Mouse (Mus musculus): Measurements from ENCODE around the gene Lad1. TPM values are rescaled to one million over a fixed set of nuclear protein-coding genes. Genes with fewer than 3 reads are reported as not detected.

The Lad1 gene
- polyA plus RNA-seq (2015; fragmentation: Nextera tagmentation; extraction: Ambion mirVana): 128 and 140 TPM in 2 replicates

DNA sequence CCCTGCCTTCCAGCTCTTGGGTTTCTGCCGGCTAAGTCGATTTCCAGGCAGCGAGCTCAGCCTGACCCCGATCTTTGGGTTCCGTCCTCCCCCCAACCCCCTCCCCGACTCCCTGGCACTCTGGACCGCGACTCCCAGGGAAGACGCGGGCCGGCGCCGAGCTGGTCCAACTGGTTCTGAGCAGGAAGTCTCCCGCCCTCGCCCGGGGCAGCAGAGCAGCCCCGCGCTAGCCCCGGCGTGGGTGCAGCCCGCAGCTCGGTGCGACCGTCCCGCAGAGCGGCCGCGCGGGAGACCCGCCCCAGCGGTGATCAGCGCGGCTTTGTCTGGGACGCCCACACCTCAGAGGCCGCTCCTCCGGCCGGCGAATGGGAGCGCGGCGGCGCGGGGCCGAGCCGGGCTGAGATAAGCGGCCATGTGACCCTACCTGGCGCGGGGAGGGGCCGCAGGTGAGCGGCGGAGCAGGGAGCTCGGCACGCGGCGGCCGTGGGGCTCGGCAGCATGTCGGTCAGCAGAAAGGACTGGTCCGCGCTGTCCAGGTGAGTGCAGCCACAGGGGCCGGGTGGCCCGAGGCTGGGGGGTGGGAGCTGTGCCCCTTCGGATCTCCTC, at the start of gene Lad1:
Gene Lad1, plus strand, starts transcription at position 118 of the 606 bp plus-strand sequence.
- Histone ChIP-seq H3K4me2 (replicated peaks; ENCODE audit: low read depth) (peak within 1 kb of the TSS; percentile 87), H3K27me3 (ENCODE audit: control insufficient read depth, insufficient read depth, low read length) (peaks cover 5% of the 10 kb centered on the region; the same call in 1 of the 2 replicates), H3K4me3 (ENCODE audit: low read depth, low read length) (peak within 1 kb of the TSS; percentile 53), H3K9ac (ENCODE audit: low read length) (peak within 1 kb of the TSS; percentile 69), H3K36me3 (ENCODE audit: control insufficient read depth, insufficient read depth, low read length) (no peaks in the 10 kb centered on the region), H3K27ac (replicated peaks) (peak within 1 kb of the TSS; percentile 90), H3K4me1 (replicated peaks; ENCODE audit: control insufficient read depth, insufficient read depth) (peaks cover 6% of the 10 kb centered on the region), H3K9me3 (ENCODE audit: control insufficient read depth, low read length) (no peaks in the 10 kb centered on the region)
- TF ChIP-seq EP300 (optimal IDR thresholded peaks at IDR 0.05): no peak
- TF ChIP-seq CTCF (IDR thresholded peaks at IDR 0.05; ENCODE audit: low read depth): no peak
- ATAC-seq (ENCODE audit: low FRiP score, low TSS enrichment): peak; percentile 77
- DNase-seq (ENCODE audit: low spot score): peak; percentile 91
- 3% methylated on average over 45 of the region's 63 CpGs for WGBS

DNA sequence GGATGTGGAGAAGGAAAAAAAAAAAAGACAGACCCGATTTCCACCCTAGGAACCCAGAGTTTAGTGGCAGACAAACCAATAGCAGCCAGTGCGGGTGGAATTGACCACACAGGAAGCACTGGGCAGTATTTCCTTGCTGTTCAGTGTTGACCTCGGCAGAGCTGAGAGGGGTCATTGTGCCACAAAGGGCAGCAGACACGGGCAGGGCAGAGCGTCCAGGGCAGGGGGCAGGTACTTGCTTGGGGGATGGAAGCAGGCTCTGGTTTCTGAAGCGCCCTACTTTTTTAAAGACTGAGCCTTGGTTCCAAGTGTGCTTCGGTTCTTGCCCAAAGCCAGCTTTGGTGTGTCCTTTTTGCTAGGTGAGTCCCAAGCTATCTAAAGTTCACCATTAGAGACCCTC, 48.2 kb upstream of the Lad1 start:
- H3K9ac ChIP-seq (ENCODE audit: low read length): no peak overlapping the region; the same call in 1 of the 2 replicates
- H3K27ac ChIP-seq (replicated peaks): peak overlapping the region; percentile 87
- ATAC-seq (ENCODE audit: low FRiP score, low TSS enrichment) (no peak), DNase-seq (ENCODE audit: low spot score) (no peak)
- no peaks in the 10 kb centered on the region for H3K27me3 ChIP-seq (ENCODE audit: control insufficient read depth, insufficient read depth, low read length)
- H3K4me3 ChIP-seq (ENCODE audit: low read depth, low read length): no peak overlapping the region
- H3K4me1 ChIP-seq (replicated peaks; ENCODE audit: control insufficient read depth, insufficient read depth): peaks cover 5% of the 10 kb centered on the region
- 62% methylated on average over 7 of the region's 7 CpGs for WGBS
- H3K4me2 ChIP-seq (replicated peaks; ENCODE audit: low read depth): peak overlapping the region; percentile 32; the same call in 1 of the 2 replicates
- peaks cover 6% of the 10 kb centered on the region; the same call in 1 of the 2 replicates for H3K36me3 ChIP-seq (ENCODE audit: control insufficient read depth, insufficient read depth, low read length)
- TF ChIP-seq CTCF (IDR thresholded peaks at IDR 0.05; ENCODE audit: low read depth): no peak
- no peak for TF ChIP-seq EP300 (optimal IDR thresholded peaks at IDR 0.05)
- H3K9me3 ChIP-seq (ENCODE audit: control insufficient read depth, low read length): no peaks in the 10 kb centered on the region

DNA sequence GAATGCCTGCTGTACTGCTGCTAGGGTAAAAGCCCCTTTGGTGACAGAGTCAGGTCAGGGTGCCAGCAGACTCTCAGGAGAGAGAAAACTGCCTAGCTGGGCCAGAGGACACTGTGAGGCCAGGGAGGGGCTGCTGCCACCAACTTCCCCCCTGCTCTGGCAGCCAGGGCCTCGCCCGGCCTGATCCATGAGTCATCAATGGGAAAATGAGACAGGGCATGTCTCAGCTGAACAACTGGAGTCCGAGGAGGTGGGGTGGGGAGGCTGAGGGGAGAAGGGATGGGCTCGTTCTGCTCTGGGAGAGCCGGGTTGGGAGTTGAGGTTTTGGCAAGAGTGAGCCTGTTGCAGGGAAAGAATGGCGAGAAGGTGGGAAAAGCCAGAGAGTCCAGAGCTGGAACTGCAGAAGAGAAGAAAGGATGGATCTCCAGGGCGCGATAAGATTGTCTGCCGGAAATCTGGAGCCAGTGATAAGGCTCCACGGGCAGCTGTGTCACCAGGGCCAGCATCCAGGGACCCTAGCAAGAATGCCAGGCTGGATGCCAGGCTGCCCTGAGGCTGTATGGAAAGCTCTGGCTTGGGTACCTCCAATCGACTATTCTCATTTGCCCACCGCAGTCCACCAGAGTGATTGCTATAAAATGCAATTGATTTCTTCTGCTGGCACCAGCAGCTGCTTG, 47.4 kb upstream of the Lad1 start:
- Histone ChIP-seq H3K36me3 (ENCODE audit: control insufficient read depth, insufficient read depth, low read length) (peaks cover 6% of the 10 kb centered on the region; the same call in 1 of the 2 replicates), H3K27ac (replicated peaks) (peak overlapping the region; percentile 87), H3K4me3 (ENCODE audit: low read depth, low read length) (no peak overlapping the region), H3K4me2 (replicated peaks; ENCODE audit: low read depth) (peak overlapping the region; percentile 32), H3K27me3 (ENCODE audit: control insufficient read depth, insufficient read depth, low read length) (no peaks in the 10 kb centered on the region), H3K9ac (ENCODE audit: low read length) (peak overlapping the region; percentile 48; the same call in 1 of the 2 replicates), H3K9me3 (ENCODE audit: control insufficient read depth, low read length) (no peaks in the 10 kb centered on the region), H3K4me1 (replicated peaks; ENCODE audit: control insufficient read depth, insufficient read depth) (peaks cover 2% of the 10 kb centered on the region)
- TF ChIP-seq EP300 (optimal IDR thresholded peaks at IDR 0.05) (no peak), CTCF (IDR thresholded peaks at IDR 0.05; ENCODE audit: low read depth) (no peak)
- ATAC-seq (ENCODE audit: low FRiP score, low TSS enrichment) (peak; percentile 72), DNase-seq (ENCODE audit: low spot score) (peak; percentile 67)
- WGBS: 31% methylated on average over 12 of the region's 12 CpGs

DNA sequence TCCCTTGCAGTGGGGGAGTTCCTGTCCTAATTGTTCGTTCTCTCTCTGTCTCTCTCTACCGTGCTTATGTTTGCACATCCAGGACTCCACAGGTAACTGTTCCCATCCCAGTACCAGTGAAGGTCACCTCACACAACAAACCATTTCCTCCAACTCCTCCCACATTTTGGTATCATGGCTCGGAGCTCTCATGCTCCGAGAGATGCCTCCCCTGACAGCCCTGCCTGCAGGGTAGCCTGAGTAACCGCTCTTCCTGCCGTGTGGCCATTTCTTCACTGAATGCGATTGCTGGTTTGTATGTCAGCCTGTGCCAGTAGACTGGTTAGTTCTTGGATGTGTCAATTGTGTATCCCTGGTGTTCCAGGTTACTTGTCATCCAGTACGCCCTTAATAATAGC, 46.8 kb upstream of the Lad1 start:
- Histone ChIP-seq H3K9ac (ENCODE audit: low read length) (no peak overlapping the region), H3K36me3 (ENCODE audit: control insufficient read depth, insufficient read depth, low read length) (peaks cover 6% of the 10 kb centered on the region; the same call in 1 of the 2 replicates), H3K27ac (replicated peaks) (peak overlapping the region; percentile 87), H3K4me1 (replicated peaks; ENCODE audit: control insufficient read depth, insufficient read depth) (peaks cover 2% of the 10 kb centered on the region), H3K4me2 (replicated peaks; ENCODE audit: low read depth) (no peak overlapping the region), H3K4me3 (ENCODE audit: low read depth, low read length) (no peak overlapping the region), H3K27me3 (ENCODE audit: control insufficient read depth, insufficient read depth, low read length) (no peaks in the 10 kb centered on the region), H3K9me3 (ENCODE audit: control insufficient read depth, low read length) (no peaks in the 10 kb centered on the region)
- DNase-seq (ENCODE audit: low spot score) (no peak), ATAC-seq (ENCODE audit: low FRiP score, low TSS enrichment) (no peak)
- TF ChIP-seq EP300 (optimal IDR thresholded peaks at IDR 0.05): no peak
- no peak for TF ChIP-seq CTCF (IDR thresholded peaks at IDR 0.05; ENCODE audit: low read depth)
- 54% methylated on average over 8 of the region's 8 CpGs for WGBS

DNA sequence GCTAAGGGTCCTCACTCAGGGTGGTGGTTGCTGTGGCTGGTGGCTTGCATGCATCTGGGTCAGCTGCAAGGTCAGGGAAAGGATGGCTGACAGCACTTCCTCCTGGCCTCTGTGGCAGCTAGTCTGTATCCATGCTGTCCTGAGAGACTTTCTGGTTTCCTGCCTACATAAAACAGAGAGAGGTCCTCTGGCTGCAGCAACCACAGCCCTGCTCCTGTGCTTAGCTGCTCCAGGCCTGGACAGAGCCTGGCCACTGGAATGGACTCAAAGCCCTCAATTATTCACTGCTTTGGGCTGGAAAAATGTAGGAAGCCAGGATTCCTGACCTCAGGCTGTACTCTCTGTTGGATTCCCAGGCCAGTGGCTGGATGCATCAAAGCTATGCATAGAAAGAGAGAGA, 41.8 kb upstream of the Lad1 start:
- no peaks in the 10 kb centered on the region for H3K27me3 ChIP-seq (ENCODE audit: control insufficient read depth, insufficient read depth, low read length)
- DNase-seq (ENCODE audit: low spot score) (no peak), ATAC-seq (ENCODE audit: low FRiP score, low TSS enrichment) (no peak)
- H3K27ac ChIP-seq (replicated peaks): no peak overlapping the region; the same call in 1 of the 2 replicates
- H3K36me3 ChIP-seq (ENCODE audit: control insufficient read depth, insufficient read depth, low read length): no peaks in the 10 kb centered on the region
- H3K4me1 ChIP-seq (replicated peaks; ENCODE audit: control insufficient read depth, insufficient read depth): peaks cover 6% of the 10 kb centered on the region
- no peak overlapping the region for H3K4me3 ChIP-seq (ENCODE audit: low read depth, low read length)
- H3K9me3 ChIP-seq (ENCODE audit: control insufficient read depth, low read length): no peaks in the 10 kb centered on the region
- H3K4me2 ChIP-seq (replicated peaks; ENCODE audit: low read depth): no peak overlapping the region
- no peak overlapping the region for H3K9ac ChIP-seq (ENCODE audit: low read length)
- TF ChIP-seq CTCF (IDR thresholded peaks at IDR 0.05; ENCODE audit: low read depth): no peak
- TF ChIP-seq EP300 (optimal IDR thresholded peaks at IDR 0.05): no peak

DNA sequence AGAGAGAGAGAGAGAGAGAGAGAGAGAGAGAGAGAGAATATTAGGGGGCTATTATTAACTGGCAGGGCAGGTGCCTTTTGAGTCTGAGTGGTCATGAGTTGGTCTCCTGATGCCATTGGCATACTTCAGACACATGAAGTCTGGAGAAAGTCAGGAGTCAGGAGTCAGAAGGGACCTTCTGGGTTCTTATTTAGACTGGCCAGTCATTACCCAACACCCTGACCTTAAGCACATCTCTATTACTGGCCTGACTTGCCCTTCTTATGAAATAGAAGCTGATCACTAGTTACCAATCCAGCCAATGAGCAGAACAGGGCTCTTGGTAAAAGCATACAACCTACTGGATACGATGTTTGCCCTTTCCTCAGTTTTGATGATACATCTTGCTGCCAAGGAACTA, 41.4 kb upstream of the Lad1 start:
- Histone ChIP-seq H3K4me1 (replicated peaks; ENCODE audit: control insufficient read depth, insufficient read depth) (peaks cover 6% of the 10 kb centered on the region), H3K27ac (replicated peaks) (no peak overlapping the region), H3K4me2 (replicated peaks; ENCODE audit: low read depth) (no peak overlapping the region), H3K36me3 (ENCODE audit: control insufficient read depth, insufficient read depth, low read length) (no peaks in the 10 kb centered on the region), H3K9me3 (ENCODE audit: control insufficient read depth, low read length) (no peaks in the 10 kb centered on the region), H3K4me3 (ENCODE audit: low read depth, low read length) (no peak overlapping the region), H3K9ac (ENCODE audit: low read length) (no peak overlapping the region), H3K27me3 (ENCODE audit: control insufficient read depth, insufficient read depth, low read length) (no peaks in the 10 kb centered on the region)
- TF ChIP-seq EP300 (optimal IDR thresholded peaks at IDR 0.05) (no peak), CTCF (IDR thresholded peaks at IDR 0.05; ENCODE audit: low read depth) (no peak)
- DNase-seq (ENCODE audit: low spot score) (no peak), ATAC-seq (ENCODE audit: low FRiP score, low TSS enrichment) (no peak)
- 81% methylated on average over 1 of the region's 1 CpGs for WGBS
